Mouse (Mus musculus) gastrocnemius, postnatal 14 days (tissue): ENCODE results near the gene Atp6v1a. TPM values are rescaled to one million over a fixed set of nuclear protein-coding genes. Genes with fewer than 3 reads are reported as not detected.

ENCODE experiments used
- DNase-seq: peaks from one replicate; pipeline ENCODE4 v3.0.0; 2021; ENCODE audit warnings: mixed read lengths
- intact Hi-C: fragments of 180-260 bp; cut with DNase I; formaldehyde crosslinking; loops from one replicate; pipeline ENCODE4 v1.15.1; 2025; ENCODE audit warnings: low total_unique reads
- total RNA-seq, 2 experiments: library from RNA; stranded (reverse); gene quantifications; 2 replicates each; pipeline ENCODE4 v1.2.3; 2021

Atp6v1a gene
- total RNA-seq, 2 experiments from 2014 or later: 27.0 to 31.6 TPM

DNA sequence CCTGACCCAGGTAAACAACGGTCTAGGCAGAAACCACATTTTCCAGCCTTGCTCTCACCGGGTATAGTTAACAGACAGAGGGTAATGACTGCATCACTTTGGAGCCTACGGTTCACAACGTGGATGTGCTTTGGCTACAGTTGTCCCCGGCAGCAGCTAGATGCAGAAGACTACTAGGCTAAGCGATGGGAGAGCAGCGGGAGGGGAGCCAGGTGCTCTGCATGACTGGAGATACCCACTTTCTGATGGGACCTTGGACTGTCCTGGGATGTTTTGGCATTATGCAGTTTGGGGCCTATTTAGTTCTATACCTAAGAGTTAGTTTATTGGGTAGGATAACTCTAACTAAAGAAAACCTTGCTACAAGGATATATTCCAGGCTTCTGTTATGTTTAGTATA is 40.1 kb downstream of the Atp6v1a start:
- intact Hi-C loops: no loop called here

DNA sequence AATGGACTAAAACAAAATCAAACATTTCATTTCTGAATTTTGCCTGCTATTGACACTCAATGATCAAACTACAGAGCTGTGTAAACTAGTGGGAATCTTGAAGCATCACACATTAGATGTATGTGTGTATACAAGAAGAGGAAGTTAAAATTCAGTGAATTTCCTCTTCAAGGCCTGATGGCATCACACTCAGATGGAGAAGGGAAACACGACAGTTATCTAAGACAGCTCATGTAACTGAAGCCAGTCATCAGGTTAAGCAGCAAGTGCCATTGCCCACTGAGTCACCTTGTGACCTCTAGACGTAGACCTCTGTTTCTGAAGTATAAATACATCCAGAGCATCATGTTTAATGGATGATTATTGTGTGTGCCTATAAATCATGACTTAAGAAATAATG is 51.9 kb downstream of the Atp6v1a start:
- intact Hi-C loops: no loop called here

More for the DNA sequence above, 40.1 kb downstream of the Atp6v1a start:
- DNase-seq: no peak

DNA sequence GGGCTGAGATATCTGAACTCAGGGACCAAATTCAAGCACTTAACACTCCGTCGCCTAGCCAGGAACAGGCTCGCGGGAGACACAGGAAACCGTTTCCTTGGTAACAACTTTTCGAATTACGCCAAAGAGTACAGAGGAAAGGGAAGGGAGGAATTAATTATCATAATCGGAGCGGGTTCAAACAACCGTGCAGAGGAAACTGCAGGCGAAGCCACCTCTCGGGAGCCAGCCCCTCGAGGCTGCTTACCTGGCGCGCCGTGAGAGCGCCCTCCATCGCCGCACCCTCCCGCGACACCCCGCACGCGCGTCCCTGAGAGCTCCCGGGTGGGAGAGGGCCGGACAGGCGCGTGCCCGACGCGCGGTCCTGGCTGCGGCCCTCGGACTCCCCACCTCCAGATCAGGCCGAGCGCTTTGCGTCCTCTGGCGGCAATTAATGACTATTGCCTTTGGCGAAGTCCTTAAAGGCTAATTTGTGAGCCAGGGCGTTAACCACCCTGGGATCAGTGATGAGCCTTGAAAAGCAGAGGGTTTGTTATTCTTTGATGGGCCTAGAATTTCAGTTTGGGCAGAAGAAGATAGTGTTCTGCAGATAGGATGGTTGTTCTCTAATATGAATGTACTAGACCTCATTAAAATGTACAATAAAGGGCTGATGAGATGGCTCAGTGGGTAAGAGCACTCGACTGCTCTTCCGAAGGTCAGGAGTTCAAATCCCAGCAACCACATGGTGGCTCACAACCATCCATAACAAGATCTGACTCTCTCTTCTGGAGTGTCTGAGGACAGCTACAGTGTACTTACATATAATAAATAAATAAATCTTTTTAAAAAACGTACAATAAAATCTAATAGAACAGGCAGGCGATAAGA is 76.2 kb downstream of the Atp6v1a start, which contains the start of gene Gramd1c:
TSS of gene Gramd1c (minus strand) at position 321 of the 870 bp plus-strand sequence.
- peak; percentile 71 for DNase-seq
- intact Hi-C loops: no loop called here

More for the DNA sequence above, 51.9 kb downstream of the Atp6v1a start:
- no peak for DNase-seq

DNA sequence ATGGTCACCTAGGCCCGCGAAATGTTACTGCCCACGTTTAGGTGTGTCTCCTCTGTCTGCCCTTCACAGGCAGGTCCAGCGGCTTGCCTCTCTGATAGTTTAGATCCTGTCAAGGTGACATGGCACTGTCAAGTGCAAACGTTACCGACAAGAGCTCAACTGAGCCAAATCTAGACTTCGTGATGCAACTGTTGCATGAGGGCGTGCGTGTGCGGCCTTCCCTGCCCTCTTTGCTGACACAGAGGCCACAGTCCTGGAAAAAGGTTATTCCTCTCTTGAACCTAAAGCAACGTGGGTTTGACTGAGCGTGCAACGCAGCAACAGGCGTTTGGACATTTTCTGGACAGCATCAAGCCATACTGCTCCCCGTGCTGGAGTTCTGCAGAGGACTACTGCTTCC is 78.2 kb downstream of the Atp6v1a start:
- intact Hi-C loops: no loop called here
- DNase-seq: no peak

DNA sequence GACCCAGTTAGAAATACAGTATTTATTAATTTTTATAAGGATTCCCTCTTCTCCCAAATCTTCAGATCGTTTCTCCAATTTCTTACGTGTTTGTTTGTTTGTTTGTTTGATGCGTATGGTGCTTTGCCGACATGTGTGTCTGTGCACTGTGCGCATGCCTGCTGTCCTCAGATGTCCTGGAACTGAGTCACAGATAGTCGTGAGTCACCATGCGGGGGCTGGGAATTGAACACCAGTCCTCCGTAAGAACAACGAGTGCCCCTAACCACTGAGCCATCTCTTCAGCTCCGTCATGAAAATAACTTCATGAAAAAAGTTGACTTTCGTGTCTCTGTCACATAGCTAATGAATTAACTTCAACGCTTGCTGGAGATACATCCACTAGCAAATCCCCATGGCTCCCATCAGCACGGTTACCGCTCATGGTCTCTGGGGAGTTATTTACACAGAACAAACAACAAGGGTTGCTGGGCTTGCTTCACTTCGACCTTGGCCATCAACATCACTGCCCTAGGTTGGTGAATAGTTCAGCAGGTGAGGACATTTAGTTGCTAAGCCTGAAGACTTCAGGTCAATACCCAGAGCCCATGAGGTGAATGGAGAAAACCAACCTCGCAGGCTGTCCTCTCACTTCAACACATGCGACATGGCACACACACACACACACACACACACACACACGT is 78.8 kb downstream of the Atp6v1a start:
- no peak for DNase-seq
- intact Hi-C loops: no loop called here

DNA sequence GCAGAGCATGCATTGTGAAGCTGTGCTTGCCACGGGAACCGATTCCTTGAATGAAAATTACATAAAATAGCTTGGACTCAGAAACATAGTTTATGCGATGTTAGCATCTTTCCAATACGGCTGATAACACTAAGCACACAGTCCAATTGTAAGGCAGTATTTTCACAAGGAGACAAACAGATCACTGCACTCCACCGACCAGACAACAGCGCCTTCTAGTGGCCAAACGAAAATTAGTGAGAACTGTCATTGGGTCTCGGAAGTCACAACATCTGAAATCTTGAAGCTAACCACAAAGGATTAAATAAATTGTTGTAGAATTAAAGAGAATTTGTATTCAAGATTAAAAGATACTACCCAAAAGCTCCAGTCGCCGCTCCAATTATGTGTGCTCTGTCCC is 80.8 kb downstream of the Atp6v1a start:
- intact Hi-C loops: loop anchor here (5.0 kb wide), 1 partner anchor 176 kb away; no protein-coding TSS in a partner anchor
- DNase-seq: peak; percentile 62

DNA sequence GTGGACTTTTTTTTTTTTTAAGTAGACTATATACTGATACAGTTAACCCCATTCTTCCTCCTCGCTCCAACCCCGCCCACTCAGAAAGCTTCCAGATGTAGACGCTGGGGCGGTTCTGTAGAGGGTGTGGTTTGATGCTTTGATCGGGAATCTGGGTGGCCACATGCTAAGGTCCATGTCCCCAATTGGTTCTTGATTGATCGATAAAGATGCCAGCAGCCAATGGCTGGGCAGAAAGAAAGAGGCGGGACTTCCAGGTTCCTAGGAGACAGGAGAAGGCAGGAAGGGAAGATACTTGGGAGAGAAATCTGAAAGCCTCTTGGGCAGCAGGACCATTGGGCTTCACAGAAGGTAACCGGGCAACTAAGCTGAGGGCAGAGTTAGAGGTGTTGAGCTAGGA is 83.7 kb downstream of the Atp6v1a start:
- DNase-seq: no peak
- intact Hi-C loops: loop anchor here (5.0 kb wide), 1 partner anchor 173 kb away; no protein-coding TSS in a partner anchor

DNA sequence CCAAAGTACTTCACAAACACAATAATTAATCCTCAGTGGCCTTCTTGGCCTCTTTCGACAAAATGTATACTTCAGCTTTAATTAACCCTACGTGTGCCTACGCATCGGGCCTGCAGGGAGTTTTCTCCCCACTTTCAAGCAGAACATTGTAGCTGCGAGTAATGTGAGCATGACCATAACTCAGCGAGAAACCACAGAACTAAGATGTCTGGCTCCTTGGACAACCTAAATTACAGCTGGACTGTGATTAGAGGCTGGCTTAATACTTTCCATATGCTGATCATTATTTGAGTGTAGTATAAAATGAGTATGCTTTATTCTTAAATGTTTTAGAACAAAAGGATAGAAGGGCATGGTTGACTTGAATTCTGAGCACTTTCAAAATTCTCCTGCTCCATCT is 86.2 kb downstream of the Atp6v1a start:
- intact Hi-C loops: no loop called here
- no peak for DNase-seq

DNA sequence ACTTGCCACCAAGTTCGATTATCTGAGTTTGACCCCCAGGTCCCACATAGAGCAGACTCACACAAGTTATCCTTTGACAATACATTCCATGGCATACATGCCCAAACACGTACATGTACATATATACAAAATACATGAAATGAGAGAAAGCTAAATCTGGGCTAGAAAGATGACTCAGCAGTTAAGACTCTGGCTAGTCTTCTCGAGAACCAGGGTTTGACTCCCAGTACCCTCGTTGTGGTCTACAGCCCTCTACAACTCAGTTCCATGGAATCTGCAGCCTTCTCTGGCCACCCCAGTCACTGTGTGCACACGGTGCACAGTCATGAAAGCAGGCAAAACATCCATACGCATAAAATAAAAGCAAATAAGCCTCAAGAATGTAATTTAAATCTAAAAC is 87.1 kb downstream of the Atp6v1a start:
- DNase-seq: no peak
- intact Hi-C loops: no loop called here

DNA sequence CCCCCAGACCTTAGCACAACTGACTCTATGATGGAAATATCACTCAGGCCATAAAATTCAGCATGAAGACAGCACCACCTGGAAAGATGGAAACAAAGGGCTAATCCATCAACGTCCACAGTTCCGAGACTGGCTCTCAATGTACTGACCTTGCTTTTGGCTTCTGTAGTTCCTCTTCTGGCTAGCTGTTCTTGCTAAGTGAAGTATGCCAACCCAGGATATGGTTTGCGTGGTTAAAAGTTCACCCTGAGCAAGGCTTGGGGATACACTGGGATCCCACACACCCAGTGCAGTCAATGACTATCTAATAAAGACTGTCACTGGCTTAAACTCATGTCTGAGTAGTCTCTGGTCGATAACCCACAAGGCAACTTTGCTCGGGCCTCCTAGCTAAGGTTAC is 89.4 kb downstream of the Atp6v1a start:
- intact Hi-C loops: no loop called here

DNA sequence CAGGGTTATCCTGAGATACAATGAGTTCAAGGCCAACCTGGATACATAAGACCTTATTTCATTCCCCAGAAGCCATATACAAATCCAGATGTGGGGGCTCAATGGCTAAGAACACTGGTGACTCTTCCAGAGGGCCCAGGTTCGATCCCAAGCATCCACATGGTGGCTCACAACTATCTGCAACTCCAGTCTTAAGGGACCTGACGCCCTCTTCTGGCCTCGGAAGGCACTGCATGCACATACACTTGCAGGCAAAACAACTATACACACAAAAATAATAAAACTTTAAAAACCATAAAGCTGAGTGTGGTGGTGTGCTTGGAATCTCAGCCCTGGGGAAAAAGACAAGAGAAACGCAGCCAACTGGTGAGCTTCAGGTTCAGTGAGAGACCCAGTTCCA is 100.4 kb downstream of the Atp6v1a start:
- no peak for DNase-seq
- intact Hi-C loops: no loop called here

More for the DNA sequence above, 89.4 kb downstream of the Atp6v1a start:
- DNase-seq: no peak

Other genes starting within 250 kb of the Atp6v1a start
- 1 to 10 TPM in 1 of 2 experiments, under 1 TPM in 1; 0.92 to 2.2 TPM for gene Ccdc191, start 249.9 kb downstream of the Atp6v1a start, total RNA-seq
- 1 to 10 TPM; 7.4 to 9.5 TPM for gene Qtrt2, start 212.9 kb downstream of the Atp6v1a start, total RNA-seq
- gene Zdhhc23, start 159.9 kb downstream of the Atp6v1a start, total RNA-seq: 1 to 10 TPM; 1.6 to 6.0 TPM
- gene Gramd1c, start 76.4 kb downstream of the Atp6v1a start, total RNA-seq: 1 to 10 TPM in 1 of 2 experiments, under 1 TPM in 1; 0.68 to 1.1 TPM
- 100 to 1,000 TPM; 175 to 187 TPM for gene Naa50, start 125 bp upstream of the Atp6v1a start, total RNA-seq
- 10 to 100 TPM; 27.7 to 34.3 TPM for gene Usf3, start 33.5 kb upstream of the Atp6v1a start, total RNA-seq
- gene Sidt1, start 193.5 kb upstream of the Atp6v1a start, total RNA-seq: under 1 TPM; 0.07 to 0.35 TPM
- gene Spice1, start 207.4 kb upstream of the Atp6v1a start, total RNA-seq: 1 to 10 TPM; 4.8 to 6.2 TPM